Mouse (Mus musculus): Measurements from ENCODE around the gene Npas1. TPM values are rescaled to one million over a fixed set of nuclear protein-coding genes. Genes with fewer than 3 reads are reported as not detected.

Npas1 gene
- polyA plus RNA-seq, 1 experiment from 2014 or later: 0.12 TPM

DNA sequence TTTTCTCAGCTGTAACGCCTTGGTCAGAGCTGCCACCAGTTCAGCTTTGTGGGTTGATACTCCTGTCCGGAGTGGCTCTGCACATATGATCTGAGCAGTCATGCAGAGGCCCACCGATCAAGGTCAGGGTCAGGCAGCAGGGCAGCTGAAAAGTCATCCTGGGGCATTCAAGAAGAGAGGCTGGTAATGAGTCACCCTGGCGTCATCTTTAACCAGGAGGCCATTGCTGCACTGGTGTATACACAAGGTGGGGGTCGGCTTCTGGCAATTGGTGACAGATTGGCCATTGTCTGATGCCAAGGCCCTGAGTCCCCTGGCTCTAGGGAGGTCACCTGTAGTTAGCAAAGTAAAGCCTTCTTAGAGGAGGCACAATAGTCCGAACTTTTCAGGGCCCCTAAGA is 25.9 kb downstream of the Npas1 start:
- H3K27me3 ChIP-seq (ENCODE audit: control insufficient read depth, insufficient read depth, low read depth, low read length): no peaks in the 10 kb centered on the region
- 58% methylated on average over 6 of the region's 6 CpGs for WGBS (ENCODE audit: insufficient replicate concordance)
- H3K4me2 ChIP-seq (ENCODE audit: low read depth, low read length): no peak overlapping the region
- H3K27ac ChIP-seq (ENCODE audit: low read length): no peak overlapping the region
- H3K4me3 ChIP-seq (ENCODE audit: low read depth, low read length): no peak overlapping the region
- no peaks in the 10 kb centered on the region for H3K9me3 ChIP-seq (replicated peaks; ENCODE audit: control insufficient read depth, low read length)
- no peak for ATAC-seq (ENCODE audit: low read depth)
- no peaks in the 10 kb centered on the region for H3K36me3 ChIP-seq (ENCODE audit: control insufficient read depth, insufficient read depth)
- no peak overlapping the region for H3K9ac ChIP-seq (ENCODE audit: low read depth, low read length)
- peaks cover 18% of the 10 kb centered on the region for H3K4me1 ChIP-seq (ENCODE audit: control insufficient read depth, low read depth, low read length)

DNA sequence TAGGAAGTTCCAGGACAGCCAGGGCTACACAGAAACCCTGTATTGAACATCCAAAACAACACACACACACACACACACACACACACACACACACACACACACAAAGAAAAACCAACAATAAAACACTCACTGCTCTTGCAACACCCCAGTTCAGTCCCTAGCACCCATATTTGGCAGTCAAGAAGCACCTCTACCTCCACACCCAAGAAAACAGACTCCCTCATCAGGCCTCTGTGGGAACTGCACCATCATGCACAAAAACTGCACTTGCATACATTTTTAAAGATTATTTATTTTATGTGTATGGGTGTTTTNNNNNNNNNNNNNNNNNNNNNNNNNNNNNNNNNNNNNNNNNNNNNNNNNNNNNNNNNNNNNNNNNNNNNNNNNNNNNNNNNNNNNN is 36.3 kb downstream of the Npas1 start:
- no peaks in the 10 kb centered on the region for H3K4me1 ChIP-seq (ENCODE audit: control insufficient read depth, low read depth, low read length)
- H3K27ac ChIP-seq (ENCODE audit: low read length): no peak overlapping the region
- no peak overlapping the region for H3K4me2 ChIP-seq (ENCODE audit: low read depth, low read length)
- H3K4me3 ChIP-seq (ENCODE audit: low read depth, low read length): no peak overlapping the region
- ATAC-seq (ENCODE audit: low read depth): no peak
- H3K36me3 ChIP-seq (ENCODE audit: control insufficient read depth, insufficient read depth): no peaks in the 10 kb centered on the region; the same call in 1 of the 2 replicates
- no peaks in the 10 kb centered on the region for H3K27me3 ChIP-seq (ENCODE audit: control insufficient read depth, insufficient read depth, low read depth, low read length)
- H3K9me3 ChIP-seq (replicated peaks; ENCODE audit: control insufficient read depth, low read length): no peaks in the 10 kb centered on the region
- H3K9ac ChIP-seq (ENCODE audit: low read depth, low read length): no peak overlapping the region

DNA sequence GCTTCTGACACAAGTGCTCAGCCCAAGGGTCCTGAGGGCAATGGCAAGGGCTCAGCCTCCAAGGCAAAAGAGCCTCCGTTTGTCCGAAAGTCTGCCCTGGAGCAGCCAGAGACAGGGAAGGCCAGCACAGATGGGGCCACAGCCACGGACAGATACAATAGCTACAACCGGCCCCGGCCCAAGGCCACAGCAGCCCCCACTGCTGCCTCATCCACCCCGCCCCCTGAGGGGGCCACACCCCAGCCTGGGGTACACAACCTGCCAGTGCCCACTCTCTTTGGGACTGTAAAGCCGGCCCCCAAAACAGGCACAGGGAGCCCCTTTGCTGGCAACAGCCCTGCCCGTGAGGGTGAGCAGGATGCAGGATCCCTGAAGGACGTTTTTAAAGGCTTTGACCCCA is 42.4 kb downstream of the Npas1 start:
- Histone ChIP-seq H3K4me2 (ENCODE audit: low read depth, low read length) (no peak overlapping the region), H3K36me3 (ENCODE audit: control insufficient read depth, insufficient read depth) (peaks cover 61% of the 10 kb centered on the region), H3K9ac (ENCODE audit: low read depth, low read length) (no peak overlapping the region), H3K27me3 (ENCODE audit: control insufficient read depth, insufficient read depth, low read depth, low read length) (no peaks in the 10 kb centered on the region), H3K4me1 (ENCODE audit: control insufficient read depth, low read depth, low read length) (no peaks in the 10 kb centered on the region), H3K4me3 (ENCODE audit: low read depth, low read length) (no peak overlapping the region), H3K9me3 (replicated peaks; ENCODE audit: control insufficient read depth, low read length) (no peaks in the 10 kb centered on the region), H3K27ac (ENCODE audit: low read length) (no peak overlapping the region)
- no peak for ATAC-seq (ENCODE audit: low read depth)
- 87% methylated on average over 9 of the region's 9 CpGs for WGBS (ENCODE audit: insufficient replicate concordance)

DNA sequence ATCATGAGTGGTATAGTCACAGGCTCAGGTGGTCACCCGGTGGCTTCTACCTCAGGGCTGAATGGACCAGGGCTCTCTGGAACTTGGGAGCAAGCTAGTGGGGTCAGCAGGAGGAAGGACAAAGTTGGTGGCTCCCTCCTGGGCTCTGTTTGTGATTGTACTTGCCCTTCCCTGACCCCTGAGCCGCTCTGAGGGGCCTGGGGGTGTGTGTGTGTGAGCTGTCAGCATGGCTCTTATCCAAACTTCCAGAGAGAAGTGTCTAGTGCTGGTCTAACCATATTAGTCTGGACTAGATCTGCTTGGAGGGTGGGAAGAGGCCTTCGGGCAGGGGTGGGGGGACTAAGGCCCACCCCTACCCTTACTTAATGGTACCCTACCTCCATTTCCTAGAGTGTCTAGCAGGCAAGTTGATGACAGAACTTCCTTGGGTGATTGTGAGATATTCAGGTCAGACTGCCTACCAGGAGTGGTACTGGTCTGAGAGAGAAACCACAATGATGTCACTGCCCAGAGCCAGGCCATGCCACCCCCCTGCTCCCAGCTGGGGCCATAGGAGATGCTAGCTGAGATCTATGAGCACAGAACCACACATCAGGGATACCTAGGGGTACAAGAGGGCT is 44.1 kb downstream of the Npas1 start:
- no peak for ATAC-seq (ENCODE audit: low read depth)
- no peak overlapping the region for H3K9ac ChIP-seq (ENCODE audit: low read depth, low read length)
- H3K36me3 ChIP-seq (ENCODE audit: control insufficient read depth, insufficient read depth): peaks cover 77% of the 10 kb centered on the region

DNA sequence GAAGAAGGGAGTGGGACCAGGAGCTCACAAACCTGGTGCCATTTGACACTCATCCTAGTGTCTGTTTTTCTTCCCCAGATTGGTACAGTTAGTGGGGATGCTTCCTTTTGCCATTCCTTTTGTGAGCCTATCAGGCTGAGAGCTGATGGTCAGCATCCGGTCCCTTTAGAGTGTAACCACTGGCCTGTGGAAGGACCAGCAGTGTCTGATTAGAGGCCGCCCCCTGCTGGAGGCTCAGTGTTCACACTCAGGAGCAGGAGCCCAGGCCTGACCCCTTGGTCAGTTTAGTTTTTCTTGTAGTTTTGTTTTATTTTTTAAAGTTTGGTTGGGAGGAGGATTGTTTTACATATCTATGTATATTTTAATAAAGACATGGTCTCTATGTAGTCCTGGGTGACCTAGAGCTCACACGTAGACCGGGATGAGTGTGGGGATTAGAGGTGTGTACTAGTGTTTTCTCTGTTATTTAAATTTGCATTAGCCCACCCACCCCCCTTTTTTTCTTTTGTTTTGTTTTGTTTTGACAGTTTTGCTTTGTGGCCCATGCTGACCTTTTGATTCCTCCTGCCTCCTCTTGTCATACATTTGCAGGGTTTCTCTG is 51.3 kb downstream of the Npas1 start:
- H3K27ac ChIP-seq (ENCODE audit: low read length): no peak overlapping the region
- WGBS (ENCODE audit: insufficient replicate concordance): 56% methylated on average over 4 of the region's 4 CpGs

More for the DNA sequence above, 44.1 kb downstream of the Npas1 start:
- Histone ChIP-seq H3K4me1 (ENCODE audit: control insufficient read depth, low read depth, low read length) (no peaks in the 10 kb centered on the region), H3K27ac (ENCODE audit: low read length) (no peak overlapping the region), H3K27me3 (ENCODE audit: control insufficient read depth, insufficient read depth, low read depth, low read length) (no peaks in the 10 kb centered on the region), H3K4me3 (ENCODE audit: low read depth, low read length) (no peak overlapping the region), H3K9me3 (replicated peaks; ENCODE audit: control insufficient read depth, low read length) (no peaks in the 10 kb centered on the region), H3K4me2 (ENCODE audit: low read depth, low read length) (no peak overlapping the region)
- 76% methylated on average over 3 of the region's 3 CpGs for WGBS (ENCODE audit: insufficient replicate concordance)

DNA sequence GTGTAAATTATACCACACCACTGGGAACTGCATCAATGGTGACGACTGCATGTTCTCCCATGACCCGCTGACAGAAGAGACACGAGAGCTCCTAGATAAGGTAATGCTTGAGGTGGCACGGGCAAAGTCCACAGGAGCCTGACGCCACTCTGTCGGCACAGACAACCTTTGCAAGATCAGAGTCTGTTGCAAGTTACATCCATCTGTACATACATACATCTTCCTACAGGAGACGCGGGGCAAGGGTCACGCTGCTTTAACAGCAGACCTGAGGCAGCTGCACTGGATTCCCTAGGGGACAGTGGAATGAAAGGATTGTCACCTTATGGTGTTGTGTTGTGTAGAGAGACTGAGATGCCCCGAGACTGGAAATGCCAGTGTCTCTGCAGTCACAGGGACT is 51.8 kb downstream of the Npas1 start:
- Histone ChIP-seq H3K4me1 (ENCODE audit: control insufficient read depth, low read depth, low read length) (no peaks in the 10 kb centered on the region), H3K9ac (ENCODE audit: low read depth, low read length) (no peak overlapping the region), H3K36me3 (ENCODE audit: control insufficient read depth, insufficient read depth) (peaks cover 93% of the 10 kb centered on the region), H3K4me3 (ENCODE audit: low read depth, low read length) (no peak overlapping the region), H3K4me2 (ENCODE audit: low read depth, low read length) (no peak overlapping the region), H3K9me3 (replicated peaks; ENCODE audit: control insufficient read depth, low read length) (no peaks in the 10 kb centered on the region), H3K27ac (ENCODE audit: low read length) (peak overlapping the region; percentile 10; the same call in 1 of the 2 replicates), H3K27me3 (ENCODE audit: control insufficient read depth, insufficient read depth, low read depth, low read length) (no peaks in the 10 kb centered on the region)
- WGBS (ENCODE audit: insufficient replicate concordance): 80% methylated on average over 10 of the region's 10 CpGs
- ATAC-seq (ENCODE audit: low read depth): peak; percentile 14; the same call in 1 of the 2 replicates

More for the DNA sequence above, 51.3 kb downstream of the Npas1 start:
- Histone ChIP-seq H3K4me2 (ENCODE audit: low read depth, low read length) (no peak overlapping the region), H3K36me3 (ENCODE audit: control insufficient read depth, insufficient read depth) (peaks cover 93% of the 10 kb centered on the region), H3K27me3 (ENCODE audit: control insufficient read depth, insufficient read depth, low read depth, low read length) (no peaks in the 10 kb centered on the region), H3K9me3 (replicated peaks; ENCODE audit: control insufficient read depth, low read length) (no peaks in the 10 kb centered on the region), H3K9ac (ENCODE audit: low read depth, low read length) (no peak overlapping the region), H3K4me3 (ENCODE audit: low read depth, low read length) (no peak overlapping the region), H3K4me1 (ENCODE audit: control insufficient read depth, low read depth, low read length) (no peaks in the 10 kb centered on the region)
- peak; percentile 75 for ATAC-seq (ENCODE audit: low read depth)

DNA sequence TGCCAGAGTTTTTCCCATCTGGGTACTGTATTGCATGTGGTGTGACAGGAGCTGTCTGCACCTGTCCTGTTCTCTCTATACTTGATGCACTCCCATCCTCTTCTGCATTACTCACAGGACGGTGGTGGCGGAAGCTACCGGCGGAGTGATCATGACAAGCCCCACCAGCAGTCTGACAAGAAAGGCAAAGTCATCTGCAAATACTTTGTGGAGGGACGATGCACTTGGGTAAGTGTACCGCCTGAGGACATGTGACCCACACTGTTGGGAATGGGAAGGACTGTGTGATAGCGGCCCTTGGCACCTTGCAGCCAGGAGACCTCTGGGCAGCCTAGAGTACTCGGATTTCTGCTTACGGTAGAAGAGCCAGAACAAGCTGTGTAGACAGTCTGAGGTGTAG is 53.8 kb downstream of the Npas1 start:
- H3K4me1 ChIP-seq (ENCODE audit: control insufficient read depth, low read depth, low read length): peaks cover 3% of the 10 kb centered on the region
- H3K4me2 ChIP-seq (ENCODE audit: low read depth, low read length): no peak overlapping the region
- H3K27me3 ChIP-seq (ENCODE audit: control insufficient read depth, insufficient read depth, low read depth, low read length): no peaks in the 10 kb centered on the region
- no peak for ATAC-seq (ENCODE audit: low read depth)
- H3K9me3 ChIP-seq (replicated peaks; ENCODE audit: control insufficient read depth, low read length): no peaks in the 10 kb centered on the region
- H3K4me3 ChIP-seq (ENCODE audit: low read depth, low read length): no peak overlapping the region
- peaks cover 93% of the 10 kb centered on the region for H3K36me3 ChIP-seq (ENCODE audit: control insufficient read depth, insufficient read depth)
- H3K9ac ChIP-seq (ENCODE audit: low read depth, low read length): no peak overlapping the region
- WGBS (ENCODE audit: insufficient replicate concordance): 88% methylated on average over 9 of the region's 9 CpGs
- H3K27ac ChIP-seq (ENCODE audit: low read length): no peak overlapping the region

DNA sequence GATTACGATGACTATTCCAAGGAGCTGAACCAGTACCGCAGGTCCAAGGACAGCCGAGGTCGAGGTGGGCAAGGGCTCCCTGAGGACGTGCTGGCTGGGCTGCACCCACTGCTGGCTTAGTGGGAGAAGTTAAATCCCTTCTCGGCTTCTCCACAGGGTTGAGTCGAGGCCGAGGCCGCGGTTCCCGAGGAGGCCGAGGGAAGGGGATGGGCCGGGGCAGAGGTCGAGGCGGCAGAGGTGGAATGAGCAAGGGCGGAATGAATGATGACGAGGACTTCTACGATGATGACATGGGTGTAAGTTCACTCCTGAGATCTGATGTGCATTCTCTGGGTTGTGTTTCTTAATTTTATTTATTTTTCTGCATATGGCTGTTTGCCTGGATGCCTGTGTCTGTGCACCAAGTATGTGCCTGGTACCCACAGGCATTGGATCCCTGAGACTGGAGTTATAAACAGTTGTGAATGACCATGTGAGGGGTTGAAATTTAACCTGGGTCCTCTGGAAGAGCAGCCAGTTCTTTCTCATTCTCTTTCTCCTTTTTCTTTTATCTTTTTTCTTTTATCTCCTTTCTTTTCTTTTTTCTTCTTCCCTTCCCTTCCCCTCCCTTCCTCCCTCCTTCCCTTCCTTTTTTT is 55.2 kb downstream of the Npas1 start:
- H3K4me3 ChIP-seq (ENCODE audit: low read depth, low read length): no peak overlapping the region
- H3K27me3 ChIP-seq (ENCODE audit: control insufficient read depth, insufficient read depth, low read depth, low read length): no peaks in the 10 kb centered on the region
- no peak overlapping the region for H3K9ac ChIP-seq (ENCODE audit: low read depth, low read length)
- H3K27ac ChIP-seq (ENCODE audit: low read length): no peak overlapping the region
- WGBS (ENCODE audit: insufficient replicate concordance): 82% methylated on average over 18 of the region's 18 CpGs
- no peak overlapping the region for H3K4me2 ChIP-seq (ENCODE audit: low read depth, low read length)
- H3K4me1 ChIP-seq (ENCODE audit: control insufficient read depth, low read depth, low read length): peaks cover 5% of the 10 kb centered on the region
- H3K36me3 ChIP-seq (ENCODE audit: control insufficient read depth, insufficient read depth): peaks cover 93% of the 10 kb centered on the region
- H3K9me3 ChIP-seq (replicated peaks; ENCODE audit: control insufficient read depth, low read length): no peaks in the 10 kb centered on the region
- no peak for ATAC-seq (ENCODE audit: low read depth)

DNA sequence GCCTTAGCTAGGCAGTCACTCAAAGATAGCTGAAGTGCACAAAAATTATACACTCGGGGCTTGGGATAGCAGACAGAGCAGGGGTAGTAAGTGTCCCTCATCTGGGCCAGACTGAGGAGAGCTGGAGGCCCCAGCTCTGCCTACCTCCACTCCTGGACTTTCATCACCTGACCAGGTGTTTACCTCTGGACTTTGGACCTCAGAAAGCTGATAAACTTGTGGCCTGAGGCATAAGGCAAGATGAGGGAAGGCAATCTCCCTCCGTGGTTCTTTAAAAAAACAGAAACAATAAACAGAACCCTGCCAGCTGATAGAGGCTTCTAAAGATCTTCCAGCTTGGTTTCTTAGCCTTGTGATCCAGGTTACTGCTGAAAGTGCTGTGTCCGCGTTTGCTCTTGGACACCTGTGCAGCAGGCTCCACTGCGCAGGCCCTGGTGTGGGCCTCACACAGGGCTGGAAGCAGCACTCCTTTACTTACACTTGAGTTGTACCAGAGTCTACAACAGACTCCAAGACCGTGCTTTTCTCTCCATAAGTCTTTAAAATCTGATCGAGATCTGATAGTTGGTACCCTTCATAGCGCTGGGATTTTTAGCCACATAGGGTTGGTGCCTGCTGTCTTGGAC is 56.9 kb downstream of the Npas1 start:
- no peak overlapping the region for H3K27ac ChIP-seq (ENCODE audit: low read length)

More for the DNA sequence above, 56.9 kb downstream of the Npas1 start:
- peaks cover 89% of the 10 kb centered on the region for H3K36me3 ChIP-seq (ENCODE audit: control insufficient read depth, insufficient read depth)
- H3K4me2 ChIP-seq (ENCODE audit: low read depth, low read length): no peak overlapping the region
- 86% methylated on average over 8 of the region's 8 CpGs for WGBS (ENCODE audit: insufficient replicate concordance)
- H3K4me3 ChIP-seq (ENCODE audit: low read depth, low read length): no peak overlapping the region
- 0 out of 2 replicates have a peak, but pooled peaks have one; percentile 17 for ATAC-seq (ENCODE audit: low read depth)
- H3K4me1 ChIP-seq (ENCODE audit: control insufficient read depth, low read depth, low read length): peaks cover 8% of the 10 kb centered on the region
- no peaks in the 10 kb centered on the region for H3K27me3 ChIP-seq (ENCODE audit: control insufficient read depth, insufficient read depth, low read depth, low read length)
- no peak overlapping the region for H3K9ac ChIP-seq (ENCODE audit: low read depth, low read length)
- no peaks in the 10 kb centered on the region for H3K9me3 ChIP-seq (replicated peaks; ENCODE audit: control insufficient read depth, low read length)
